Mouse (Mus musculus) hindbrain, embryonic 14.5 days (tissue): ENCODE data around the gene Cdcp2. TPM values are rescaled to one million over a fixed set of nuclear protein-coding genes. Genes with fewer than 3 reads are reported as not detected.

Experiments
- ATAC-seq: fragments of 200-750 bp; cut with Nextera tagmentation; 2 replicates; pipeline ENCODE4 v1.8.0; 2017; ENCODE audit warnings: moderate number of reproducible peaks, mild to moderate bottlenecking, moderate TSS enrichment, moderate library complexity; ENCODE audit not compliant: low FRiP score
- DNase-seq: peaks from one replicate; pipeline ENCODE4 v3.0.0-alpha.2; 2015; ENCODE audit warnings: low spot score
- H3K27ac ChIP-seq: fragments of 300-500 bp; sonication (generic); 2 replicates; pipeline ENCODE4 v1.5.1; 2014; ENCODE audit warnings: mild to moderate bottlenecking, moderate library complexity
- H3K27me3 ChIP-seq: fragments of 300-500 bp; sonication (generic); 2 replicates; pipeline ENCODE4 v1.6.1; 2014; ENCODE audit warnings: mild to moderate bottlenecking, low read length, mixed read lengths; ENCODE audit not compliant: control insufficient read depth, insufficient read depth
- H3K36me3 ChIP-seq: fragments of 300-500 bp; sonication (generic); replicated peaks from 2 replicates; pipeline ENCODE4 v1.6.1; 2014; ENCODE audit not compliant: control insufficient read depth, insufficient read depth
- H3K4me1 ChIP-seq: fragments of 300-500 bp; sonication (generic); replicated peaks from 2 replicates; pipeline ENCODE4 v1.6.1; 2014; ENCODE audit warnings: antibody characterized with exemption, low read length, mixed read lengths; ENCODE audit not compliant: control insufficient read depth, insufficient read depth
- H3K4me2 ChIP-seq: fragments of 300-500 bp; sonication (generic); replicated peaks from 2 replicates; pipeline ENCODE4 v1.6.1; 2014; ENCODE audit warnings: mild to moderate bottlenecking, moderate library complexity
- H3K4me3 ChIP-seq: fragments of 300-500 bp; sonication (generic); replicated peaks from 2 replicates; pipeline ENCODE4 v1.5.1; 2014; ENCODE audit warnings: mild to moderate bottlenecking, low read length
- H3K9ac ChIP-seq: fragments of 300-500 bp; sonication (generic); 2 replicates; pipeline ENCODE4 v1.6.1; 2014
- H3K9me3 ChIP-seq: fragments of 300-500 bp; sonication (generic); 2 replicates; pipeline ENCODE4 v1.6.1; 2016; ENCODE audit warnings: low read length; ENCODE audit not compliant: control insufficient read depth
- WGBS: fragments of 180-500 bp; shearing (Covaris S2); extraction: QIAGEN DNeasy Blood & Tissue Kit; methylation state at CpG from one replicate; pipeline ENCODE4 v1.1.7; 2014; 5-methylcytosine and 5-hydroxymethylcytosine counted together
- polyA plus RNA-seq: library from polyadenylated mRNA; unstranded; fragments of >200 nt; fragmentation: Nextera tagmentation; extraction: Ambion mirVana; gene quantifications from 2 replicates; pipeline ENCODE4 v1.2.1, GENCODE M21; 2014

The Cdcp2 gene
- polyA plus RNA-seq, 1 experiment from 2014 or later = not detected

- Histone ChIP-seq H3K9me3 (no peaks in the 10 kb centered on the region), H3K4me1 (peaks cover 15% of the 10 kb centered on the region), H3K9ac (no peak overlapping the region), H3K4me2 (no peak overlapping the region), H3K4me3 (no peak overlapping the region), H3K36me3 (no peaks in the 10 kb centered on the region), H3K27ac (no peak overlapping the region), H3K27me3 (no peaks in the 10 kb centered on the region)
- DNase-seq (no peak), ATAC-seq (no peak)
- WGBS = 80% methylated on average over 3 of the region's 4 CpGs
Observed at GRCm38 (mm10) chr4:107083126-107083525, 13.6 kb upstream of the Cdcp2 start.

GRCm38 (mm10) chr4:107084343-107084742, 12.3 kb upstream of the Cdcp2 start:
- Histone ChIP-seq H3K4me1 (peaks cover 15% of the 10 kb centered on the region), H3K27me3 (no peaks in the 10 kb centered on the region), H3K36me3 (no peaks in the 10 kb centered on the region), H3K27ac (peak overlapping the region; percentile 75), H3K9me3 (no peaks in the 10 kb centered on the region), H3K9ac (no peak overlapping the region), H3K4me2 (no peak overlapping the region; the same call in 1 of the 2 replicates), H3K4me3 (no peak overlapping the region)
- WGBS = 0% methylated on average over 1 of the region's 1 CpGs
- ATAC-seq = peak; percentile 44
- DNase-seq = no peak

- no peak overlapping the region for H3K4me2 ChIP-seq
- no peak overlapping the region for H3K4me3 ChIP-seq
- ATAC-seq = peak; percentile 90
- H3K4me1 ChIP-seq = peaks cover 15% of the 10 kb centered on the region
- 5% methylated on average over 6 of the region's 6 CpGs for WGBS
- H3K27ac ChIP-seq = peak overlapping the region; percentile 75
- H3K27me3 ChIP-seq = no peaks in the 10 kb centered on the region
- no peaks in the 10 kb centered on the region for H3K9me3 ChIP-seq
- DNase-seq = peak; percentile 62
- H3K9ac ChIP-seq = no peak overlapping the region
- no peaks in the 10 kb centered on the region for H3K36me3 ChIP-seq
Observed at GRCm38 (mm10) chr4:107084858-107085257, 11.8 kb upstream of the Cdcp2 start.

- 86% methylated on average over 14 of the region's 14 CpGs for WGBS
- Histone ChIP-seq H3K27ac (no peak overlapping the region), H3K9ac (no peak overlapping the region), H3K4me1 (peaks cover 9% of the 10 kb centered on the region), H3K9me3 (no peaks in the 10 kb centered on the region), H3K36me3 (no peaks in the 10 kb centered on the region), H3K4me3 (no peak overlapping the region), H3K27me3 (no peaks in the 10 kb centered on the region), H3K4me2 (no peak overlapping the region)
- no peak for ATAC-seq
- no peak for DNase-seq
Observed at GRCm38 (mm10) chr4:107091696-107092095, 5.0 kb upstream of the Cdcp2 start.

- Histone ChIP-seq H3K27me3 (no peaks in the 10 kb centered on the region), H3K9ac (no peak overlapping the region), H3K4me1 (peaks cover 22% of the 10 kb centered on the region), H3K36me3 (no peaks in the 10 kb centered on the region), H3K4me2 (no peak overlapping the region), H3K9me3 (no peaks in the 10 kb centered on the region), H3K27ac (no peak overlapping the region), H3K4me3 (no peak overlapping the region)
- ATAC-seq = no peak
- whole genome bisulfite sequencing = 88% methylated on average over 16 of the region's 16 CpGs
- DNase-seq = no peak
Observed at GRCm38 (mm10) chr4:107094484-107095187, 2.1 kb upstream of the Cdcp2 start.

- no peaks in the 10 kb centered on the region for H3K27me3 ChIP-seq
- H3K4me3 ChIP-seq = no peak overlapping the region
- H3K9me3 ChIP-seq = no peaks in the 10 kb centered on the region
- no peak overlapping the region for H3K9ac ChIP-seq
- peak; percentile 27 for DNase-seq
- H3K4me2 ChIP-seq = no peak overlapping the region
- H3K27ac ChIP-seq = no peak overlapping the region
- WGBS = 16% methylated on average over 6 of the region's 6 CpGs
- no peak for ATAC-seq
- peaks cover 22% of the 10 kb centered on the region for H3K4me1 ChIP-seq
- H3K36me3 ChIP-seq = no peaks in the 10 kb centered on the region
Observed at GRCm38 (mm10) chr4:107096043-107096442, 648 bp upstream of the Cdcp2 start.

- no peaks in the 10 kb centered on the region for H3K9me3 ChIP-seq
- DNase-seq (no peak), ATAC-seq (no peak)
- WGBS = 56% methylated on average over 15 of the region's 15 CpGs
- no peak overlapping the region for H3K4me2 ChIP-seq
- H3K4me1 ChIP-seq = peaks cover 22% of the 10 kb centered on the region
- H3K36me3 ChIP-seq = no peaks in the 10 kb centered on the region
- no peak overlapping the region for H3K27ac ChIP-seq
- H3K27me3 ChIP-seq = no peaks in the 10 kb centered on the region
- no peak overlapping the region for H3K9ac ChIP-seq
- H3K4me3 ChIP-seq = no peak overlapping the region
Observed at GRCm38 (mm10) chr4:107097871-107098270, 1.2 kb downstream of the Cdcp2 start.

- 71% methylated on average over 10 of the region's 10 CpGs for WGBS
- Histone ChIP-seq H3K4me1 (peaks cover 22% of the 10 kb centered on the region), H3K36me3 (no peaks in the 10 kb centered on the region), H3K9ac (no peak overlapping the region), H3K27ac (no peak overlapping the region), H3K27me3 (no peaks in the 10 kb centered on the region), H3K4me3 (no peak overlapping the region), H3K9me3 (no peaks in the 10 kb centered on the region), H3K4me2 (no peak overlapping the region)
- DNase-seq (no peak), ATAC-seq (no peak)
Observed at GRCm38 (mm10) chr4:107098375-107098774, 1.7 kb downstream of the Cdcp2 start.

GRCm38 (mm10) chr4:107098791-107099525, 2.3 kb downstream of the Cdcp2 start:
- Histone ChIP-seq H3K9me3 (no peaks in the 10 kb centered on the region), H3K36me3 (no peaks in the 10 kb centered on the region), H3K4me1 (peaks cover 22% of the 10 kb centered on the region), H3K27me3 (no peaks in the 10 kb centered on the region), H3K4me2 (no peak overlapping the region), H3K9ac (no peak overlapping the region), H3K27ac (no peak overlapping the region), H3K4me3 (no peak overlapping the region)
- ATAC-seq (no peak), DNase-seq (no peak)
- WGBS = 69% methylated on average over 17 of the region's 17 CpGs
